In genomic region chr1:88222216-88222615, GRCm38 (mm10) we compare ENCODE assay signal across 36 mouse cellular contexts. TPM values are rescaled to one million over a fixed set of nuclear protein-coding genes. Genes with fewer than 3 reads are reported as not detected.
DNase-seq lines count a peak whose midpoint lies in the region; ATAC-seq lines count a peak whose summit lies in the region.
"Had no signal": no experiment of that assay in that cellular context is flagged by ENCODE, and none has a peak within 500 bp of the region (broad histone marks: within the 10 kb centered on the region; RNA-seq: fewer than 3 reads in every experiment).

No protein-coding gene starts in this region.

- H3K27me3 ChIP-seq in heart, embryonic 10.5 days (ENCODE audit: insufficient read depth, poor library complexity, severe bottlenecking), result no peaks in the 10 kb centered on the region
- no peaks in the 10 kb centered on the region for H3K27me3 ChIP-seq in splenic B cell, adult 2 months (ENCODE audit: control insufficient read depth, insufficient read depth, low read length, poor library complexity, severe bottlenecking)
- H3K27me3 ChIP-seq: CH12.LX; embryonic facial prominence, embryonic 13.5 days; Patski had no signal

- H3K27ac ChIP-seq in heart, embryonic 10.5 days, result no peak overlapping the region
- H3K27ac ChIP-seq: embryonic facial prominence, embryonic 13.5 days; heart, adult 2 months; hindbrain, embryonic 14.5 days; hindbrain, postnatal 0 days had no signal

- DNase-seq in CD4-positive, CD25-positive, alpha-beta regulatory T cell, adult 2 months (ENCODE audit: low read depth, low spot score), result peak; percentile 8
- peak; percentile 64 for DNase-seq in heart, embryonic 10.5 days (ENCODE audit: low spot score)
- DNase-seq in heart, postnatal 4 days, result no peak
- peak; percentile 17 for DNase-seq in A20 (ENCODE audit: low read depth, low spot score)
- DNase-seq in splenic B cell, adult 2 months (ENCODE audit: low read depth, low spot score), result peak; percentile 8
- DNase-seq in layer of hippocampus, postnatal 36 days, result no peak
- DNase-seq: adrenal gland, postnatal 10 days; adrenal gland, postnatal 36 days; B cell, adult 2 months; cerebellum, adult 11 months; cerebellum, adult 2 months; cerebellum, adult 9-11 months; cerebellum, postnatal 25 days; forebrain, postnatal 0 days; gastrocnemius, postnatal 25 days; heart, adult 2 months; heart, postnatal 36 days had no signal

- H3K36me3 ChIP-seq in heart, embryonic 10.5 days, result no peaks in the 10 kb centered on the region
- H3K36me3 ChIP-seq in splenic B cell, adult 2 months (ENCODE audit: control insufficient read depth, insufficient read depth, low read length, poor library complexity, severe bottlenecking), result no peaks in the 10 kb centered on the region
- H3K36me3 ChIP-seq: embryonic facial prominence, embryonic 13.5 days; G1E had no signal

- peaks cover 25% of the 10 kb centered on the region for H3K9me3 ChIP-seq in heart, embryonic 10.5 days
- H3K9me3 ChIP-seq: G1E had no signal

- no peak for ATAC-seq in CD4-positive, CD25-positive, alpha-beta regulatory T cell, adult 4 months
- no peak for ATAC-seq in erythroblast, adult 5-6 weeks (replicated peaks; ENCODE audit: low FRiP score, poor library complexity, severe bottlenecking)
- ATAC-seq: forebrain, embryonic 14.5 days; forebrain, postnatal 0 days; hindbrain, postnatal 0 days; inflammation-experienced regulatory T-cells, adult 6 months; intestine, embryonic 16.5 days; Patski had no signal

- 50% methylated on average over 2 of the region's 2 CpGs for WGBS in heart, embryonic 10.5 days

- H3K4me1 ChIP-seq in heart, embryonic 10.5 days, result no peaks in the 10 kb centered on the region
- H3K4me1 ChIP-seq: embryonic facial prominence, embryonic 13.5 days had no signal

- no peak overlapping the region for H3K4me3 ChIP-seq in heart, embryonic 10.5 days
- H3K4me3 ChIP-seq: embryonic facial prominence, embryonic 13.5 days; heart, adult 2 months had no signal

RNA-seq across cellular contexts. Expression of gene Mroh2a, which starts 4.6 kb away (rescaled TPM):
- 1 to 10 TPM; 1.4 to 1.6 TPM for polyA plus RNA-seq in CD4-positive, CD25-positive, alpha-beta regulatory T cell, adult 4 months (2017; shearing (Covaris generic))
- polyA plus RNA-seq in heart, embryonic 10.5 days (2016; fragmentation: Nextera tagmentation; extraction: Ambion mirVana), result 0.58 and 0.82 TPM in 2 replicates
- total RNA-seq in heart, postnatal 4 days (2021), result under 1 TPM in 1 of 2 experiments, not detected in 1; 0.02 TPM
- total RNA-seq in erythroblast, adult 5-6 weeks (2015; ENCODE audit: low replicate concordance), result 1.7 TPM in 1 of 2 replicates, not detected in the other
- 0.17 and 0.70 TPM in 2 replicates for total RNA-seq in erythroblast, adult 5-6 weeks (2017; ENCODE audit: low replicate concordance)
- under 1 TPM in 1 of 2 experiments, not detected in 1; 0.05 TPM for total RNA-seq in layer of hippocampus, postnatal 36 days (2021)
- total RNA-seq: forebrain, postnatal 0 days; gastrocnemius, adult 8-10 months; gastrocnemius, postnatal 25 days; heart, postnatal 36 days had no signal
- polyA plus RNA-seq: G1E had no signal

RNA-seq across cellular contexts. Expression of gene Ugt1a1, which starts 10.5 kb away (rescaled TPM):
- not detected for polyA plus RNA-seq in CD4-positive, CD25-positive, alpha-beta regulatory T cell, adult 4 months (2017; shearing (Covaris generic))
- polyA plus RNA-seq in heart, embryonic 10.5 days (2016; fragmentation: Nextera tagmentation; extraction: Ambion mirVana), result not detected in 2 replicates
- total RNA-seq in heart, postnatal 4 days (2021), result not detected
- not detected in 2 replicates for total RNA-seq in erythroblast, adult 5-6 weeks (2015; ENCODE audit: low replicate concordance)
- total RNA-seq in erythroblast, adult 5-6 weeks (2017; ENCODE audit: low replicate concordance), result 0.70 and 1.0 TPM in 2 replicates
- total RNA-seq in layer of hippocampus, postnatal 36 days (2021), result not detected
- total RNA-seq: CH12.LX; common myeloid progenitor, adult 5-6 weeks; heart, adult 2 months; heart, postnatal 36 days had no signal
- polyA plus RNA-seq: cerebellum, adult 2 months; embryonic facial prominence, embryonic 13.5 days; forebrain, embryonic 11.5 days; forebrain, embryonic 14.5 days; forebrain, postnatal 0 days; G1E; heart, adult 2 months; heart, embryonic 11.5 days; heart, embryonic 14.5 days; hindbrain, embryonic 11.5 days; hindbrain, embryonic 14.5 days; inflammation-experienced regulatory T-cells, adult 6 months had no signal

RNA-seq across cellular contexts. Expression of gene Dnajb3, which starts 16.6 kb away (rescaled TPM):
- polyA plus RNA-seq in CD4-positive, CD25-positive, alpha-beta regulatory T cell, adult 4 months (2017; shearing (Covaris generic)), result under 1 TPM; 0.63 to 0.73 TPM
- 8.1 and 9.9 TPM in 2 replicates for polyA plus RNA-seq in heart, embryonic 10.5 days (2016; fragmentation: Nextera tagmentation; extraction: Ambion mirVana)
- total RNA-seq in heart, postnatal 4 days (2021), result 1 to 10 TPM; 1.6 to 1.8 TPM
- 5.6 and 20.9 TPM in 2 replicates for total RNA-seq in erythroblast, adult 5-6 weeks (2015; ENCODE audit: low replicate concordance)
- total RNA-seq in erythroblast, adult 5-6 weeks (2017; ENCODE audit: low replicate concordance), result 5.4 and 9.1 TPM in 2 replicates
- 1 to 10 TPM; 2.2 to 3.0 TPM for total RNA-seq in layer of hippocampus, postnatal 36 days (2021)
- total RNA-seq: CH12.LX; gastrocnemius, adult 8-10 months had no signal
- polyA plus RNA-seq: G1E, Patski had no signal

RNA-seq across cellular contexts. Expression of gene Ugt1a2, which starts 21.8 kb away (rescaled TPM):
- not detected for polyA plus RNA-seq in CD4-positive, CD25-positive, alpha-beta regulatory T cell, adult 4 months (2017; shearing (Covaris generic))
- polyA plus RNA-seq in heart, embryonic 10.5 days (2016; fragmentation: Nextera tagmentation; extraction: Ambion mirVana), result 0.13 TPM in 1 of 2 replicates, not detected in the other
- not detected for total RNA-seq in heart, postnatal 4 days (2021)
- total RNA-seq in erythroblast, adult 5-6 weeks (2015; ENCODE audit: low replicate concordance), result not detected in 2 replicates
- total RNA-seq in erythroblast, adult 5-6 weeks (2017; ENCODE audit: low replicate concordance), result not detected in 2 replicates
- not detected for total RNA-seq in layer of hippocampus, postnatal 36 days (2021)
- total RNA-seq: CH12.LX; common myeloid progenitor, adult 5-6 weeks; forebrain, postnatal 0 days; heart, adult 2 months; hindbrain, postnatal 0 days had no signal
- polyA plus RNA-seq: cerebellum, adult 2 months; embryonic facial prominence, embryonic 13.5 days; forebrain, embryonic 11.5 days; forebrain, embryonic 14.5 days; forebrain, postnatal 0 days; frontal cortex, adult 2 months; G1E; heart, adult 2 months; heart, embryonic 11.5 days; heart, embryonic 14.5 days; heart, postnatal 0 days; hindbrain, embryonic 11.5 days; hindbrain, embryonic 14.5 days; hindbrain, postnatal 0 days; inflammation-experienced regulatory T-cells, adult 6 months; intestine, embryonic 16.5 days had no signal

RNA-seq across cellular contexts. Expression of gene Hjurp, which starts 55.2 kb away (rescaled TPM):
- polyA plus RNA-seq in CD4-positive, CD25-positive, alpha-beta regulatory T cell, adult 4 months (2017; shearing (Covaris generic)), result 10 to 100 TPM; 56.6 to 72.9 TPM
- polyA plus RNA-seq in heart, embryonic 10.5 days (2016; fragmentation: Nextera tagmentation; extraction: Ambion mirVana), result 143 and 155 TPM in 2 replicates
- total RNA-seq in heart, postnatal 4 days (2021), result 100 to 1,000 TPM in 1 of 2 experiments, 10 to 100 TPM in 1; 97.1 to 100 TPM
- total RNA-seq in erythroblast, adult 5-6 weeks (2015; ENCODE audit: low replicate concordance), result 66.9 and 89.5 TPM in 2 replicates
- 110 and 133 TPM in 2 replicates for total RNA-seq in erythroblast, adult 5-6 weeks (2017; ENCODE audit: low replicate concordance)
- 10 to 100 TPM; 30.7 to 36.6 TPM for total RNA-seq in layer of hippocampus, postnatal 36 days (2021)

Comparison
In these comparisons a context has a peak if more than half of its experiments do, and no peak if none do; other contexts are left out.
1. DNase-seq: peak in CD4-positive, CD25-positive, alpha-beta regulatory T cell, adult 2 months (single experiment), heart, embryonic 10.5 days (single experiment), A20 (single experiment) and splenic B cell, adult 2 months (single experiment); none in heart, postnatal 4 days (single experiment) and layer of hippocampus, postnatal 36 days (0 of 2).